Mouse (Mus musculus) MEL (cell line): Measurements from ENCODE around the gene Iqschfp. TPM values are rescaled to one million over a fixed set of nuclear protein-coding genes. Genes with fewer than 3 reads are reported as not detected.

Experiments used
- DNase-seq: peaks from one replicate; pipeline ENCODE4 v3.0.0; 2011; ENCODE audit warnings: low read depth, low spot score
- H3K27ac ChIP-seq: 2 replicates; pipeline ENCODE4 v1.5.1; 2012; ENCODE audit warnings: low read depth, mild to moderate bottlenecking, control low read depth, low read length, moderate library complexity; ENCODE audit not compliant: control insufficient read depth
- H3K27me3 ChIP-seq, 2 experiments: fragments of 150-350 bp in 1 of 2; sonication (generic) in 1 of 2; 2 replicates each; pipeline ENCODE4 v1.6.1; 2012; ENCODE audit warnings: low read length in 2 of 2, mild to moderate bottlenecking in 2 of 2, improper control_type of control experiment in 1 of 2, moderate library complexity in 1 of 2; ENCODE audit not compliant: insufficient read depth in 2 of 2, control insufficient read depth in 1 of 2
- H3K36me3 ChIP-seq, 2 experiments: 2 replicates each; pipeline ENCODE4 v1.6.1; 2012 to 2014; ENCODE audit warnings: low read length in 2 of 2, improper control_type of control experiment in 1 of 2, inconsistent platforms in 1 of 2, mild to moderate bottlenecking in 1 of 2; ENCODE audit not compliant: insufficient read depth in 2 of 2, control insufficient read depth in 1 of 2
- H3K4me1 ChIP-seq, 2 experiments: fragments of 150-350 bp in 1 of 2; sonication (generic) in 1 of 2; 2 replicates each; pipeline ENCODE4 v1.6.1; 2012; ENCODE audit warnings: low read length in 2 of 2, improper control_type of control experiment in 1 of 2, mild to moderate bottlenecking in 1 of 2; ENCODE audit not compliant: insufficient read depth in 2 of 2, control insufficient read depth in 1 of 2
- H3K4me3 ChIP-seq, 2 experiments: fragments of 150-350 bp in 1 of 2; sonication (generic) in 1 of 2; 2 replicates each; pipeline ENCODE4 v1.5.1; 2012; ENCODE audit warnings: low read depth in 2 of 2, low read length in 2 of 2, mild to moderate bottlenecking in 2 of 2, moderate library complexity in 2 of 2, control low read depth in 1 of 2, improper control_type of control experiment in 1 of 2; ENCODE audit not compliant: control insufficient read depth in 1 of 2, insufficient read depth in 1 of 2
- H3K79me2 ChIP-seq: 2 replicates; pipeline ENCODE4 v1.6.1; 2012; ENCODE audit warnings: mild to moderate bottlenecking, low read length, moderate library complexity; ENCODE audit not compliant: control insufficient read depth, poor library complexity, insufficient read depth
- H3K9ac ChIP-seq: 2 replicates; pipeline ENCODE4 v1.6.1; 2012; ENCODE audit warnings: low read depth, mild to moderate bottlenecking, control low read depth, low read length, moderate library complexity; ENCODE audit not compliant: control insufficient read depth, poor library complexity, severe bottlenecking
- H3K9me3 ChIP-seq: fragments of 150-350 bp; sonication (generic); replicated peaks from 2 replicates; pipeline ENCODE4 v1.6.1; 2012; ENCODE audit warnings: mild to moderate bottlenecking, low read length, improper control_type of control experiment, moderate library complexity; ENCODE audit not compliant: insufficient read depth
- BHLHE40 ChIP-seq: IDR thresholded peaks from 2 replicates; pipeline ENCODE4 v1.6.1; 2012; ENCODE audit warnings: low read depth, mild to moderate bottlenecking, inconsistent platforms, low read length, improper control_type of control experiment, borderline replicate concordance
- CHD1 ChIP-seq: IDR thresholded peaks from 2 replicates; pipeline ENCODE4 v1.6.1; 2012; ENCODE audit warnings: low read depth, mild to moderate bottlenecking, inconsistent platforms, low read length, improper control_type of control experiment
- CTCF ChIP-seq, 3 experiments: IDR thresholded peaks in 2 of 3; conservative IDR thresholded peaks in 1 of 3; 2 replicates each; pipeline ENCODE4 v1.5.1; 2011 to 2012; ENCODE audit warnings: low read length in 3 of 3, low read depth in 2 of 3, mild to moderate bottlenecking in 2 of 3, improper control_type of control experiment in 1 of 3, inconsistent platforms in 1 of 3, mixed read lengths in 1 of 3, moderate library complexity in 1 of 3; ENCODE audit not compliant: control insufficient read depth in 1 of 3, insufficient read depth in 1 of 3, poor library complexity in 1 of 3, severe bottlenecking in 1 of 3
- E2F4 ChIP-seq: IDR thresholded peaks from 2 replicates; pipeline ENCODE4 v1.6.1; 2011; ENCODE audit warnings: low read depth, low read length, improper control_type of control experiment, borderline replicate concordance
- ELF1 ChIP-seq: IDR thresholded peaks from 2 replicates; pipeline ENCODE4 v1.6.1; 2014; ENCODE audit warnings: low read depth, mild to moderate bottlenecking, inconsistent platforms, low read length, improper control_type of control experiment, moderate library complexity
- GABPA ChIP-seq: IDR thresholded peaks from 2 replicates; pipeline ENCODE4 v1.6.1; 2012; ENCODE audit warnings: low read depth, mild to moderate bottlenecking, inconsistent platforms, low read length, improper control_type of control experiment, moderate library complexity
- GATA1 ChIP-seq: IDR thresholded peaks from 2 replicates; pipeline ENCODE4 v1.6.1; 2011; ENCODE audit warnings: low read depth, low read length, improper control_type of control experiment
- KAT2A ChIP-seq: conservative IDR thresholded peaks from 2 replicates; pipeline ENCODE4 v1.6.1; 2012; ENCODE audit warnings: low read depth, low read length, improper control_type of control experiment, inconsistent platforms
- MAFK ChIP-seq: IDR thresholded peaks from 2 replicates; pipeline ENCODE4 v1.6.1; 2011; ENCODE audit warnings: low read depth, mild to moderate bottlenecking, low read length, improper control_type of control experiment, borderline replicate concordance
- MAX ChIP-seq: IDR thresholded peaks from 2 replicates; pipeline ENCODE4 v1.6.1; 2011; ENCODE audit warnings: low read length, improper control_type of control experiment
- MYB ChIP-seq: IDR thresholded peaks from 2 replicates; pipeline ENCODE4 v1.6.1; 2011; ENCODE audit warnings: mild to moderate bottlenecking, low read depth, low read length, improper control_type of control experiment
- MYC ChIP-seq: IDR thresholded peaks from 2 replicates; pipeline ENCODE4 v1.6.1; 2011; ENCODE audit warnings: low read depth, mild to moderate bottlenecking, low read length, improper control_type of control experiment, moderate library complexity
- NELFE ChIP-seq: IDR thresholded peaks from 2 replicates; pipeline ENCODE4 v1.6.1; 2011; ENCODE audit warnings: low read depth, low read length, improper control_type of control experiment
- NRF1 ChIP-seq: IDR thresholded peaks from 2 replicates; pipeline ENCODE4 v1.6.1; 2014; ENCODE audit warnings: low read depth, mild to moderate bottlenecking, inconsistent platforms, low read length, improper control_type of control experiment, moderate library complexity; ENCODE audit not compliant: poor library complexity, insufficient read depth, severe bottlenecking
- POLR2A ChIP-seq, 2 experiments: IDR thresholded peaks; 2 replicates each; pipeline ENCODE4 v1.6.1; 2011 to 2012; ENCODE audit warnings: low read length in 2 of 2, mild to moderate bottlenecking in 2 of 2, control low read depth in 1 of 2, improper control_type of control experiment in 1 of 2, low read depth in 1 of 2, moderate library complexity in 1 of 2; ENCODE audit not compliant: control insufficient read depth in 1 of 2, insufficient read depth in 1 of 2, poor library complexity in 1 of 2
- POLR2AphosphoS5 ChIP-seq: IDR thresholded peaks from 2 replicates; pipeline ENCODE4 v1.6.1; 2012; ENCODE audit warnings: low read depth, borderline replicate concordance, mild to moderate bottlenecking, inconsistent platforms, low read length, moderate library complexity, mixed read lengths
- RAD21 ChIP-seq: IDR thresholded peaks from 2 replicates; pipeline ENCODE4 v1.6.1; 2011; ENCODE audit warnings: mild to moderate bottlenecking, low read depth, low read length, improper control_type of control experiment
- SIN3A ChIP-seq: IDR thresholded peaks from 2 replicates; pipeline ENCODE4 v1.6.1; 2012; ENCODE audit warnings: low read length, improper control_type of control experiment, inconsistent platforms
- TBP ChIP-seq: IDR thresholded peaks from 2 replicates; pipeline ENCODE4 v1.8.0; 2011; ENCODE audit warnings: low read depth, low read length, improper control_type of control experiment
- TCF12 ChIP-seq: IDR thresholded peaks from 2 replicates; pipeline ENCODE4 v1.6.1; 2014; ENCODE audit warnings: low read depth, mild to moderate bottlenecking, inconsistent platforms, low read length, improper control_type of control experiment, moderate library complexity
- USF1 ChIP-seq: IDR thresholded peaks from 2 replicates; pipeline ENCODE4 v1.6.1; 2014; ENCODE audit warnings: low read depth, mild to moderate bottlenecking, inconsistent platforms, low read length, improper control_type of control experiment, moderate library complexity
- USF2 ChIP-seq, 2 experiments: IDR thresholded peaks; 2 replicates each; pipeline ENCODE4 v1.6.1; 2011 to 2012; ENCODE audit warnings: improper control_type of control experiment in 2 of 2, low read length in 2 of 2, borderline replicate concordance in 1 of 2, inconsistent platforms in 1 of 2, low read depth in 1 of 2, mild to moderate bottlenecking in 1 of 2; ENCODE audit not compliant: insufficient read depth in 1 of 2
- ZC3H11A ChIP-seq: IDR thresholded peaks from 2 replicates; pipeline ENCODE4 v1.6.1; 2012; ENCODE audit warnings: low read depth, mild to moderate bottlenecking, inconsistent platforms, low read length, improper control_type of control experiment
- ZKSCAN1 ChIP-seq: IDR thresholded peaks from 2 replicates; pipeline ENCODE4 v1.6.1; 2012; ENCODE audit warnings: low read depth, mild to moderate bottlenecking, inconsistent platforms, low read length, improper control_type of control experiment, moderate library complexity
- polyA plus RNA-seq, 2 experiments: library from polyadenylated mRNA; stranded (reverse) in 1 of 2; unstranded in 1 of 2; fragments of >175 nt in 1 of 2; fragments of >200 nt in 1 of 2; gene quantifications; 2 replicates each; pipeline versions ENCODE4 v1.2.1 to v1.2.4; 2012; ENCODE audit warnings: low replicate concordance in 2 of 2, low read depth in 1 of 2; ENCODE audit not compliant: insufficient read length in 2 of 2, insufficient read depth in 1 of 2, missing spikeins in 1 of 2
- total RNA-seq: library from RNA; depleted of rRNA; stranded (reverse); fragments of 300-350 nt; gene quantifications from 2 replicates; pipeline ENCODE4 v1.2.3, GENCODE M21; 2012

Iqschfp gene
- total and polyA plus RNA-seq, 3 experiments, result not detected

GRCm38 (mm10) chr3:68105081-68105685, 213.2 kb downstream of the Iqschfp start:
- Histone ChIP-seq H3K79me2 (no peaks in the 10 kb centered on the region), H3K4me3 (no peak overlapping the region), H3K27me3 (no peaks in the 10 kb centered on the region), H3K36me3 (no peaks in the 10 kb centered on the region), H3K9me3 (no peaks in the 10 kb centered on the region), H3K27ac (no peak overlapping the region), H3K9ac (no peak overlapping the region), H3K4me1 (no peaks in the 10 kb centered on the region)
- TF ChIP-seq MAX, result no peak
- no peak for TF ChIP-seq BHLHE40
- no peak for TF ChIP-seq E2F4
- TF ChIP-seq NELFE, result no peak
- TF ChIP-seq ELF1, result no peak
- no peak for TF ChIP-seq RAD21
- TF ChIP-seq TCF12, result no peak
- no peak for TF ChIP-seq KAT2A
- TF ChIP-seq TBP, result no peak
- TF ChIP-seq USF2 (IDR thresholded peaks at IDR 0.05; ENCODE audit: borderline replicate concordance in 1 of 2, insufficient read depth in 1 of 2, low read depth in 1 of 2, low read length in 2 of 2), result no peak
- no peak for TF ChIP-seq SIN3A
- TF ChIP-seq USF1, result no peak
- no peak for TF ChIP-seq MAFK
- TF ChIP-seq ZKSCAN1, result no peak
- DNase-seq, result no peak

GRCm38 (mm10) chr3:68121338-68121737, 229.3 kb downstream of the Iqschfp start:
- no peak for TF ChIP-seq GABPA
- TF ChIP-seq ZC3H11A, result no peak
- TF ChIP-seq GATA1, result no peak
- TF ChIP-seq NRF1, result no peak
- no peak for TF ChIP-seq POLR2AphosphoS5
- no peak for TF ChIP-seq BHLHE40
- no peak for TF ChIP-seq POLR2A (IDR thresholded peaks at IDR 0.05; ENCODE audit: control insufficient read depth in 1 of 2, insufficient read depth in 1 of 2, low read depth in 1 of 2, low read length in 2 of 2, poor library complexity in 1 of 2)
- no peak for TF ChIP-seq MAFK
- TF ChIP-seq CHD1, result no peak
- no peak for TF ChIP-seq MYB
- TF ChIP-seq ZKSCAN1, result no peak
- no peak for TF ChIP-seq MAX
- TF ChIP-seq CTCF (IDR thresholded peaks at IDR 0.05 in 2 of 3, conservative IDR thresholded peaks at IDR 0.05 in 1 of 3; ENCODE audit: control insufficient read depth in 1 of 3, insufficient read depth in 1 of 3, low read depth in 2 of 3, low read length in 3 of 3, poor library complexity in 1 of 3, severe bottlenecking in 1 of 3), result no peak
- TF ChIP-seq E2F4, result no peak
- no peak for TF ChIP-seq MYC
- Histone ChIP-seq H3K4me1 (no peaks in the 10 kb centered on the region), H3K36me3 (no peaks in the 10 kb centered on the region), H3K9me3 (no peaks in the 10 kb centered on the region), H3K27me3 (no peaks in the 10 kb centered on the region), H3K4me3 (no peak overlapping the region), H3K79me2 (no peaks in the 10 kb centered on the region), H3K9ac (no peak overlapping the region), H3K27ac (no peak overlapping the region)
- DNase-seq, result no peak
